Mouse (Mus musculus) heart, postnatal 36 days (tissue): ENCODE results near the gene Gm45021. TPM values are rescaled to one million over a fixed set of nuclear protein-coding genes. Genes with fewer than 3 reads are reported as not detected.

Experiments used
- DNase-seq, 2 experiments: peaks; one replicate each; pipeline ENCODE4 v3.0.0; 2021 to 2022
- intact Hi-C: fragments of 180-260 bp; cut with DNase I; formaldehyde crosslinking; loops from one replicate; pipeline ENCODE4 v1.15.1; 2025
- total RNA-seq, 2 experiments: library from RNA; stranded (reverse); gene quantifications; 2 replicates each; pipeline ENCODE4 v1.2.3; 2021

The Gm45021 gene
- total RNA-seq = not detected

GRCm38 (mm10) chr6:48589194-48589750 lies at the start of gene Gm45021:
Gene Gm45021 (plus strand): TSS chr6:48589610.
- intact Hi-C loops = no loop called here
- no peak for DNase-seq

GRCm38 (mm10) chr6:48539860-48540259 lies 49.5 kb upstream of the Gm45021 start:
- no peak for DNase-seq
- intact Hi-C loops = loop anchor here (2.0 to 5.0 kb wide), 3 partner anchors 43 to 361 kb away; partner anchors contain the start of gene Gimap3

- intact Hi-C loops = no loop called here
- no peak for DNase-seq
Measured at GRCm38 (mm10) chr6:48540721-48541120, 48.7 kb upstream of the Gm45021 start.

- no peak for DNase-seq
- intact Hi-C loops = no loop called here
Measured at GRCm38 (mm10) chr6:48541560-48542450, 47.6 kb upstream of the Gm45021 start.

GRCm38 (mm10) chr6:48542631-48543030 lies 46.8 kb upstream of the Gm45021 start:
- intact Hi-C loops = no loop called here
- no peak for DNase-seq

- DNase-seq = no peak
- intact Hi-C loops = no loop called here
Measured at GRCm38 (mm10) chr6:48545251-48545650, 44.2 kb upstream of the Gm45021 start.

GRCm38 (mm10) chr6:48546271-48546670 lies 43.1 kb upstream of the Gm45021 start:
- intact Hi-C loops = loop anchor here (2.0 kb wide), 2 partner anchors 37 to 97 kb away; no protein-coding TSS in a partner anchor
- peak; percentile 52 to 57 for DNase-seq

GRCm38 (mm10) chr6:48546858-48547257 lies 42.6 kb upstream of the Gm45021 start:
- no peak for DNase-seq
- intact Hi-C loops = loop anchor here (2.0 kb wide), 2 partner anchors 36 to 96 kb away; no protein-coding TSS in a partner anchor

GRCm38 (mm10) chr6:48548314-48548713 lies 41.1 kb upstream of the Gm45021 start:
- intact Hi-C loops = no loop called here
- no peak for DNase-seq

GRCm38 (mm10) chr6:48552918-48553317 lies 36.5 kb upstream of the Gm45021 start:
- intact Hi-C loops = no loop called here
- no peak for DNase-seq

- intact Hi-C loops = loop anchor here (2.0 kb wide), 1 partner anchor 19 kb away; the partner anchor contains the start of gene Rarres2
- DNase-seq = no peak
Measured at GRCm38 (mm10) chr6:48553819-48554218, 35.6 kb upstream of the Gm45021 start.

GRCm38 (mm10) chr6:48554280-48555103 lies 34.9 kb upstream of the Gm45021 start, which contains the start of gene Lrrc61:
Gene Lrrc61 (plus strand): TSS chr6:48554796.
- DNase-seq = peak; percentile 99
- intact Hi-C loops = loop anchor here (2.0 kb wide), 1 partner anchor 18 kb away; the partner anchor contains the start of gene Rarres2

- peak in 1 of 2 experiments; percentile 43 for DNase-seq
Measured at GRCm38 (mm10) chr6:48555104-48555890, 34.1 kb upstream of the Gm45021 start.

GRCm38 (mm10) chr6:48555956-48556355 lies 33.5 kb upstream of the Gm45021 start:
- intact Hi-C loops = loop anchor here (2.0 kb wide), 1 partner anchor 17 kb away; the partner anchor contains the start of gene Rarres2
- no peak for DNase-seq

More at GRCm38 (mm10) chr6:48555104-48555890, 34.1 kb upstream of the Gm45021 start:
- intact Hi-C loops = loop anchor here (2.0 kb wide), 1 partner anchor 18 kb away; the partner anchor contains the start of gene Rarres2

GRCm38 (mm10) chr6:48565693-48566310 lies 23.6 kb upstream of the Gm45021 start:
- DNase-seq = no peak
- intact Hi-C loops = no loop called here

GRCm38 (mm10) chr6:48566312-48566711 lies 23.1 kb upstream of the Gm45021 start:
- intact Hi-C loops = no loop called here
- DNase-seq = peak; percentile 64 to 73

GRCm38 (mm10) chr6:48568036-48568984 lies 21.1 kb upstream of the Gm45021 start:
- DNase-seq = peak; percentile 57 to 67
- intact Hi-C loops = no loop called here
